Mouse (Mus musculus) heart, postnatal 14 days (tissue): Measurements from ENCODE around the gene Cdkl4. TPM values are rescaled to one million over a fixed set of nuclear protein-coding genes. Genes with fewer than 3 reads are reported as not detected.
"Not testable (repeated sequence)": the region's sequence is repeated elsewhere in the genome, so short reads cannot be mapped to it uniquely, and the experiment has no call there.

Source experiments
- DNase-seq, 2 experiments: peaks; one replicate each; pipeline ENCODE4 v3.0.0; 2021 to 2022
- intact Hi-C: fragments of 180-260 bp; cut with DNase I; formaldehyde crosslinking; loops from one replicate; pipeline ENCODE4 v1.15.1; 2025
- total RNA-seq, 2 experiments: library from RNA; stranded (reverse); gene quantifications; 2 replicates each; pipeline ENCODE4 v1.2.3; 2021

Gene Cdkl4
- total RNA-seq, 2 experiments from 2014 or later, result 0.14 TPM; not detected in 1

DNA sequence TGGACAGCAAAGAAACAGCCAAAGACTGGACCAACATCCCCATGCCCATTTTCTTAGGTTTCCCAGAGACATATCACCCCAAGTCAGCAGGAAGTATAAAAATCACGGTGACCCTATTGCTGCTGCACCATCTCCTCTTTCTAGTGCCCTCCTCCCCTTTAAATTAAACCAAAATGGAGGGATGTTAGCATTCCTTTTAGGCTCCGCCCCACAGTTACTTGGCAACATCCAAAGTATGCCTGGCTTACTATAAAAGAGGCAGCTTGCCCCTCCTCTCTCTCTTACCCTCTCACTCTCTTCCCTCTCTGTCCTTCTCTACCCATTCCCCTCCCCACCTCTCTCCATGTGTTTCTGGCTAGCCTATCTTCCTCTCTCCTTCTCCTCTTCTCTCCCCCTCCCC is 9.2 kb downstream of the Cdkl4 start:
- DNase-seq, result no peak
- intact Hi-C loops, result no loop called here

DNA sequence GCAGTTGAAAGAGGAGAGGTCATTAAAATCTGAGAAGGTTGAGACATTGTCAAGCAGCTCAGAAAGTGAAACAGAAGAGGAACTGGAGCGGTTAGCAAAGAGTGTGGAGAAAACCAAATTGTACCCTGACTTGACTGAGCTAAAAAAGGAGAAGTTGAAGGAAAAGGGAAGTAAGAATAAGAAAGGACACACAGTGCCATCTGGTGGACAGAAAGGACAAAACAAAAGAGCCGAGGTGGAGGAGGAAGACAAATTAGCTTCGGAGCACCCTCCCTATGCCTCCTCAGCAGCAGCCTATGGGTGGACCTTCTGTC is 13.0 kb downstream of the Cdkl4 start:
- peak in 1 of 2 experiments; percentile 21 for DNase-seq
- intact Hi-C loops, result loop anchor here (5.0 kb wide), 1 partner anchor 272 kb away; the partner anchor contains the start of genes Dhx57 and Morn2

GRCm38 (mm10) chr17:80563762-80564610 is 13.6 kb downstream of the Cdkl4 start:
- not testable (repeated sequence) for DNase-seq
- intact Hi-C loops, result loop anchor here (5.0 kb wide), 1 partner anchor 272 kb away; the partner anchor contains the start of genes Dhx57 and Morn2

DNA sequence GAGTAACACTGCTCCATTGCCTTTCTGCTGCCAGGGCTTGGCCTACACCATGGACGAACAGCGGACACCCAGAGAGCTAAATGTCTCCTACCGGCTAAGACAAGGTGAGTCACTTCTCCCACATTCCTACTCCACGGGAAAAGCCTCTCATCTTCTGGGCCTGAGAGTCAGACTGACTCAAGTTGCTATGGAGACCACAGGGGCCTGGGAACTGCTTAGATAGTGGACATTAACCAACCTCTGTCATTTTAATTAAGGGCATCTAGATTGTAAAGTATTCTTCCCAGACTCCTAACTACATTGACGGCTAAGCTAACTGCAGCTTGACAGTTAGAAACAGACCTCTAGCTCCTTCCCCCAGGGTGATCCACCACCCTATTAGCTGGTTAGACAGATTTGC is 14.8 kb downstream of the Cdkl4 start:
- intact Hi-C loops, result loop anchor here (5.0 kb wide), 1 partner anchor 270 kb away; the partner anchor contains the start of genes Dhx57 and Morn2
- no peak for DNase-seq

DNA sequence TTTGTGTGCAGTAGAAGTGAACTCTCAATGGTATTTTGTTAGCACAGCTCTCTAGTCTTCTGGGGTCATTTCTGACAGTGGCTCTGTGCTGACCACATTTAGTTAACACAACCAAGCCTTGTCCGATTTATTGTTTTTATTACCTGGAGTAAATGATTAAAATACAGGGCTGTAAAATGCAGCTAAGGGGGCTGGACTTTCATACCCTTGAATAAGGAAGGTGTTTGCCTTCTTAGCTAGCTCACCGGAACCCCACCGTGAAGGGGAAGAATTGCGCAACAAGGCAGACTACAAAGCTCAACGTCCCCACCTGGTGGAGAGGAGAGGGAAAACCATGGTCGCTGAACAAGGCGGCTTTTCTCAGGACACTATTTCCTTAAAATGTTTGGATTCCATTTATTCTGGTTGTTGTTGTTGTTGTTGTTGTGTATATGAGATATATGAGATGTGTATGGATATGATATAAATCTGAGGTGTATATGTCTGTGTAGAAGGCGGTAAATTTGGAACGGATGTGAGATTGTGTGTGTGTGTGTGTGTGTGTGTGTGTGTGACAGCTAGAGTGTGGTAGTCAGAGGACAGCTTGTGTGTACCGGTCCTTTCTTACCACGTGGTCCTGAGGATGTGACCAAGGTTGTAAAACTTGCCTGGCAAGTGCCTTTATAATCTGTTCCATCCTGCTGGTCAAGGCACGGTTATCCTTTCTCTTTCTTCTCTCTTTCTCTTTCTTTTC is 16.8 kb downstream of the Cdkl4 start:
- peak; percentile 76 to 82 for DNase-seq
- intact Hi-C loops, result loop anchor here (1.0 to 5.0 kb wide), 2 partner anchors 106 to 269 kb away; partner anchors contain the start of genes Dhx57 and Morn2

- intact Hi-C loops, result loop anchor here (1.0 to 5.0 kb wide), 2 partner anchors 104 to 267 kb away; partner anchors contain the start of genes Dhx57 and Morn2
Measured at GRCm38 (mm10) chr17:80559745-80560144, 17.9 kb downstream of the Cdkl4 start.

DNA sequence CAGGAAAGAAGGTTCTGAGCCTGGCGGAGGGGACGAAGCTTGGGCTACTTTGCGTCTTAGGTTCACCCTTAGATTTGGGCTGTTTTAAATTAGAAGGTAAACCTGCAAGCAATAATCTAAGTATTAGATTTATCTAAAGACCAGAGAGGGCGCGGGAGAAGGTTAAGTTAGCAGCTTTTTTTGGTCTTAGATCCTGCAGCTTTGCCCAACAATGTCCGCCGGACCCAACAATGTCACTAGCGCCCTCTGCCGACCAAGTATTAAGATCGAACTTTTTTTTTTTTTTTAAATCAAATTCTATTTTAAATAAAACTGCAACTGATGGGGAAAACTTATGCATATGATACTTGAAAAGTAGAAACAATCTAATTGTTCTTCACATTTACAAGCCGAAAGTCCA is 18.6 kb downstream of the Cdkl4 start:
- DNase-seq, result peak; percentile 52 to 62
- intact Hi-C loops, result no loop called here

More at GRCm38 (mm10) chr17:80559745-80560144, 17.9 kb downstream of the Cdkl4 start:
- DNase-seq, result no peak

DNA sequence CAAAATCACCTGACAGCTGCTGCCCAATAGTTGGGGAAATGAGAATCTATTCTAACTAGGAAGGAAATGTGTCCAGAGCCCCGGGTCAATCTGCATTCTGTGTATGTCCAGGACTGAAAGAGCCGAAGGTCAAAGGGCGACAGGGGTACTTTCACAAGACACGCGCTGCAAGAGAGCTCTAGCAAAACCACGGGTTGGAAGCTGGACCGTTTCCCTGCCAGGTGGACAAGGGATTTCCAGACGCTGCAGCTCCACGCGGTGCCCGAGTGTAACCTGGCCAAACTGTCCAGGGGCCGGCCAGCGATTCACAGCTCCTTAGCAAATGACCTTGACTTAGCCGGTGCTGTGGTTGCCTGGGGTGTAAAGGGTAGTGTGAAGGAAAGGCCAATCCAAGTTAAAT is 19.0 kb downstream of the Cdkl4 start:
- no peak for DNase-seq
- intact Hi-C loops, result no loop called here

- intact Hi-C loops, result no loop called here
- no peak for DNase-seq
Measured at GRCm38 (mm10) chr17:80557461-80557860, 20.2 kb downstream of the Cdkl4 start.

GRCm38 (mm10) chr17:80553318-80554270 is 24.0 kb downstream of the Cdkl4 start:
- intact Hi-C loops, result loop anchor here (2.0 kb wide), 2 partner anchors 71 to 95 kb away; no protein-coding TSS in a partner anchor
- DNase-seq, result peak; percentile 68 to 75

- intact Hi-C loops, result loop anchor here (2.0 kb wide), 2 partner anchors 70 to 94 kb away; no protein-coding TSS in a partner anchor
- DNase-seq, result no peak
Measured at GRCm38 (mm10) chr17:80552653-80553052, 25.0 kb downstream of the Cdkl4 start.

GRCm38 (mm10) chr17:80550981-80551380 is 26.6 kb downstream of the Cdkl4 start:
- no peak for DNase-seq
- intact Hi-C loops, result no loop called here

GRCm38 (mm10) chr17:80546846-80547245 is 30.8 kb downstream of the Cdkl4 start:
- intact Hi-C loops, result no loop called here
- no peak for DNase-seq

GRCm38 (mm10) chr17:80546227-80546626 is 31.4 kb downstream of the Cdkl4 start:
- intact Hi-C loops, result no loop called here
- DNase-seq, result no peak

DNA sequence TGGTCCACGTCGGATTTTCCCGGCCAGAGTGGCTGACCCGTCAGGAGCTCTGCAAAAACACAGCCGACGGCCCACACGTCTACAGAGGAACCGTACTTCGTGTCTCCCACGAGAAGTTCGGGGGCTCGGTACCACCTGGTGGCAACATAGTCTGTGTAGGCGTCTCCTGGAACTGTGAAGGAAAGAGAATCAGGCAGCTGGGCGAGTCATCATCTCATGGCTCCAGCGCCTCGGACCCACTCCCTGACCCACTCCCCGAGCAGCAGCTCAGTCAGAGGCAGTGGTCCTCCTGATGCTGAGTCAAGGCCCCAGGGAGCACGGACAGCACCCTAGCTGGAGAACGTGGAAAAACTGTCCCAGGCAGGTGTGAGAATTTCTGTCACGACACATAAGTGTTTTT is 34.0 kb downstream of the Cdkl4 start:
- intact Hi-C loops, result no loop called here
- DNase-seq, result no peak

DNA sequence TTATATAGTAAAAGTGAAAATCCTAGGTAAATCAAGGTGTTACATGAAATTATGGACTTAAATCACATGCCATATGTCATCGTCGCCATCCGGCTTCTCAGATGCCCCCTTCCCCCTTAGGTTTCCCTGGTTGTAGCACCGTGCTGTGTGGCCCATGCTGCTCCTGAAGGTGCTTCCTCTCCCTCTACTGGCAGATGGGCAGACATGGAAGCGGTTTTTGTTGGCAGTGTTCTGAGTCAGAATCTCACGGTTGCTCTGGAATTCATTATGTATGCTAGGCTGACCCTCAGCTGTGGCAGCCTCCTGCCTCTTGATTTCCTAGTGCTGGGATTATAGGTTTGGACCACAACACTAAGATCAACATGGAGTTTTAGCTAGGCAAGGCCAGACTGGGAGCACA is 40.5 kb downstream of the Cdkl4 start:
- intact Hi-C loops, result no loop called here
- DNase-seq, result no peak

DNA sequence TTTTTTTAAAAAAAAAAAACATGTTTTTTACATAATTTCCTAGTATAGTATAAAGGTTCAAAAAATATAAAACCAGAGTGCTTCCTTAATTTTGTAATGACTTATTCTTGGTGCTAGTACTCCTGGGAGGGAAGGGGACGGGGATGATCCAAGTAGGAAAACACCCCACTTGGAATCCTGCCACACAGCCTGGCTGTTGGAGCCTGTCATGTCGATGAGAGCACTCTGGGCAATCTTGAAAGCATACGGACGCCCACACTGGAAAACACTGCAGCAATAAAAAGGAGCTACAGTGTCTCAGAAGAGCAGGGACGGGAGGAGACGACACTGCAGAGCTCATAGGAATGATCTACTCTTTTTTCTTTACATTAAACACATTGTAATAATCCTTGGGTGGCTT is 42.0 kb downstream of the Cdkl4 start:
- DNase-seq, result no peak
- intact Hi-C loops, result no loop called here

DNA sequence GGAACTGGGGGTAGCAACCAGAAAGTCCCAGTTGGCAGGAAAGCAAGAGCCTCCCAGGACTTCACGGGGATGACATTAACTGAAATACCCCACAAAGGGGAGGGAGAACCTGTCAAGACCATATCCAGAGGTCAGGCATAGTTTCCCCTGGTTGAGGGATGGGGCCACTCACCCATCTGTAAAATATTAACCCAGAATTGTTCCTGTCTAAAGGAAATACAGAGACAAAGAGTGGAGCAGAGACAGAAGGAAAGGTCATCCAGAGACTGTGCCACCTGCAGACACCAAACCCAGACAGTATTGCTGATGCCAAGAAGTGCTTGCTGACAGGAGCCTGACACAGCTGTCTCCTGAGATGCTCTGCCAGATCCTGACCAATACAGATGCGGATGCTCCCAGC is 46.3 kb downstream of the Cdkl4 start:
- intact Hi-C loops, DNase-seq: not testable (repeated sequence)

GRCm38 (mm10) chr17:80523231-80523630 is 54.4 kb downstream of the Cdkl4 start:
- DNase-seq, result no peak
- intact Hi-C loops, result no loop called here

- DNase-seq, result no peak
- intact Hi-C loops, result no loop called here
Measured at GRCm38 (mm10) chr17:80522229-80522556, 55.4 kb downstream of the Cdkl4 start.
